Mouse (Mus musculus) CH12.LX (cell line): ENCODE measurements around the gene Mlph. TPM values are rescaled to one million over a fixed set of nuclear protein-coding genes. Genes with fewer than 3 reads are reported as not detected.

Experiments used
- DNase-seq: peaks from one replicate; pipeline ENCODE4 v3.0.0-alpha.2; 2013; ENCODE audit errors: extremely low read depth
- H3K27ac ChIP-seq: 2 replicates; pipeline ENCODE4 v1.5.1; 2012; ENCODE audit warnings: low read depth, mild to moderate bottlenecking, control low read depth, moderate library complexity; ENCODE audit not compliant: insufficient read depth
- H3K27me3 ChIP-seq: replicated peaks from 2 replicates; pipeline ENCODE3; 2012; ENCODE audit warnings: inconsistent platforms
- H3K36me3 ChIP-seq, 2 experiments: replicated peaks in 1 of 2; 2 replicates each; pipeline versions ENCODE3 to v1.6.1; 2012; ENCODE audit warnings: inconsistent platforms in 1 of 2, low read length in 1 of 2, mild to moderate bottlenecking in 1 of 2, mixed read lengths in 1 of 2, moderate library complexity in 1 of 2; ENCODE audit not compliant: control insufficient read depth in 1 of 2, insufficient read depth in 1 of 2
- H3K4me1 ChIP-seq, 2 experiments: 2 replicates each; pipeline ENCODE4 v1.6.1; 2012; ENCODE audit warnings: inconsistent platforms in 1 of 2, moderate library complexity in 1 of 2; ENCODE audit not compliant: insufficient read depth in 2 of 2, control insufficient read depth in 1 of 2
- H3K4me2 ChIP-seq: 2 replicates; pipeline ENCODE4 v1.6.1; 2012; ENCODE audit warnings: low read depth, mild to moderate bottlenecking, control low read depth; ENCODE audit not compliant: poor library complexity, insufficient read depth, severe bottlenecking
- H3K4me3 ChIP-seq, 3 experiments: fragments of 150-350 bp in 1 of 3; sonication (generic) in 1 of 3; replicated peaks in 1 of 3; 2 replicates each; pipeline versions ENCODE3 to v1.5.1; 2011 to 2012; ENCODE audit warnings: low read depth in 2 of 3, low read length in 2 of 3, mild to moderate bottlenecking in 2 of 3, moderate library complexity in 2 of 3, control low read depth in 1 of 3, improper control_type of control experiment in 1 of 3, inconsistent platforms in 1 of 3, mixed read lengths in 1 of 3; ENCODE audit not compliant: poor library complexity in 1 of 3
- H3K79me2 ChIP-seq: replicated peaks from 2 replicates; pipeline ENCODE4 v1.6.1; 2012; ENCODE audit warnings: mild to moderate bottlenecking, moderate library complexity; ENCODE audit not compliant: control insufficient read depth, poor library complexity, insufficient read depth, severe bottlenecking; ENCODE audit errors: extremely low read depth
- H3K9ac ChIP-seq: 2 replicates; pipeline ENCODE4 v1.6.1; 2012; ENCODE audit warnings: low read depth, mild to moderate bottlenecking, control low read depth, moderate library complexity; ENCODE audit not compliant: insufficient read depth
- H3K9me3 ChIP-seq: replicated peaks from 2 replicates; pipeline ENCODE3; 2012; ENCODE audit warnings: low read length, inconsistent platforms, mixed read lengths
- BHLHE40 ChIP-seq: IDR thresholded peaks from 2 replicates; pipeline ENCODE4 v1.6.1; 2011; ENCODE audit warnings: mild to moderate bottlenecking, low read depth, low read length, improper control_type of control experiment
- CTCF ChIP-seq, 2 experiments: IDR thresholded peaks in 1 of 2; conservative IDR thresholded peaks in 1 of 2; 2 replicates each; pipeline ENCODE4 v1.5.1; 2011 to 2012; ENCODE audit warnings: low read depth in 2 of 2, low read length in 2 of 2, improper control_type of control experiment in 1 of 2, inconsistent platforms in 1 of 2, mild to moderate bottlenecking in 1 of 2, moderate library complexity in 1 of 2
- EP300 ChIP-seq: IDR thresholded peaks from 2 replicates; pipeline ENCODE4 v1.6.1; 2011; ENCODE audit warnings: low read length, improper control_type of control experiment
- GABPA ChIP-seq: IDR thresholded peaks from 2 replicates; pipeline ENCODE4 v1.6.1; 2012; ENCODE audit warnings: low read depth, low read length, improper control_type of control experiment, inconsistent platforms; ENCODE audit not compliant: insufficient replicate concordance
- JUN ChIP-seq: IDR thresholded peaks from 2 replicates; pipeline ENCODE4 v1.6.1; 2011; ENCODE audit warnings: low read depth, mild to moderate bottlenecking, low read length, improper control_type of control experiment, moderate library complexity; ENCODE audit not compliant: insufficient read depth
- JUND ChIP-seq: conservative IDR thresholded peaks from 2 replicates; pipeline ENCODE4 v1.6.1; 2011; ENCODE audit warnings: low read depth, low read length, improper control_type of control experiment
- MAFK ChIP-seq: IDR thresholded peaks from 2 replicates; pipeline ENCODE4 v1.6.1; 2011; ENCODE audit warnings: low read length, improper control_type of control experiment; ENCODE audit not compliant: insufficient replicate concordance
- MXI1 ChIP-seq: IDR thresholded peaks from 2 replicates; pipeline ENCODE4 v1.6.1; 2011; ENCODE audit warnings: mild to moderate bottlenecking, low read depth, low read length, improper control_type of control experiment
- PAX5 ChIP-seq: IDR thresholded peaks from 2 replicates; pipeline ENCODE4 v1.6.1; 2012; ENCODE audit warnings: low read length, inconsistent platforms, mixed read lengths
- POLR2A ChIP-seq: IDR thresholded peaks from 2 replicates; pipeline ENCODE4 v1.6.1; 2011; ENCODE audit warnings: low read depth, mild to moderate bottlenecking, improper control_type of control experiment, low read length
- RCOR1 ChIP-seq: conservative IDR thresholded peaks from 2 replicates; pipeline ENCODE4 v1.6.1; 2012; ENCODE audit warnings: low read depth, mild to moderate bottlenecking, inconsistent platforms, low read length, improper control_type of control experiment
- SMC3 ChIP-seq: IDR thresholded peaks from 2 replicates; pipeline ENCODE4 v1.6.1; 2011; ENCODE audit warnings: low read depth, low read length, improper control_type of control experiment
- TCF12 ChIP-seq: IDR thresholded peaks from 2 replicates; pipeline ENCODE4 v1.6.1; 2014; ENCODE audit warnings: low read depth, mild to moderate bottlenecking, inconsistent platforms, low read length, improper control_type of control experiment
- UBTF ChIP-seq: IDR thresholded peaks from 2 replicates; pipeline ENCODE4 v1.6.1; 2012; ENCODE audit warnings: low read depth, mild to moderate bottlenecking, inconsistent platforms, low read length, improper control_type of control experiment, moderate library complexity
- ZC3H11A ChIP-seq: IDR thresholded peaks from 2 replicates; pipeline ENCODE4 v1.6.1; 2012; ENCODE audit warnings: low read depth, mild to moderate bottlenecking, inconsistent platforms, low read length, improper control_type of control experiment
- ZKSCAN1 ChIP-seq: IDR thresholded peaks from 2 replicates; pipeline ENCODE4 v1.6.1; 2012; ENCODE audit warnings: low read depth, inconsistent platforms, low read length, improper control_type of control experiment, borderline replicate concordance
- ZNF384 ChIP-seq: IDR thresholded peaks from 2 replicates; pipeline ENCODE4 v1.6.1; 2012; ENCODE audit warnings: low read depth, low read length, improper control_type of control experiment, inconsistent platforms
- dilution Hi-C: fragments of 300-500 bp; cut with MboI; formaldehyde crosslinking; loops from 2 replicates; pipeline ENCODE4 v1.14.3; 2020; ENCODE audit warnings: low sequenced_read_pairs; ENCODE audit not compliant: extremely low pct_unique_long_range_greater_than_20kb, extremely low pct_ligation_motif_present
- in situ Hi-C: fragments of 300-500 bp; cut with MboI; formaldehyde crosslinking; loops from 3 replicates; pipeline ENCODE4 v1.14.3; 2019; ENCODE audit warnings: low sequenced_read_pairs, low pct_ligation_motif_present, low pct_unique_long_range_greater_than_20kb, mixed read lengths
- polyA plus RNA-seq: library from polyadenylated mRNA; unstranded; fragments of >175 nt; gene quantifications from 2 replicates; pipeline ENCODE4 v1.2.1, GENCODE M21; 2012; ENCODE audit warnings: low read depth; ENCODE audit not compliant: insufficient read length
- total RNA-seq, 2 experiments: library from RNA; depleted of rRNA; stranded (reverse); fragments of 300-350 nt in 1 of 2; fragments of >200 nt in 1 of 2; gene quantifications; 2 replicates each; pipeline ENCODE4 v1.2.3; 2012 to 2014

Gene Mlph
- total and polyA plus RNA-seq, 3 experiments = not detected

- Histone ChIP-seq H3K9me3 (peaks cover 15% of the 10 kb centered on the region), H3K36me3 (no peaks in the 10 kb centered on the region)
- dilution Hi-C loops = no loop called here
Observed at GRCm38 (mm10) chr1:90995916-90996315, 81.0 kb downstream of the Mlph start.

GRCm38 (mm10) chr1:90997136-90997535 is 82.3 kb downstream of the Mlph start:
- H3K27me3 ChIP-seq = peaks cover 41% of the 10 kb centered on the region
- H3K27ac ChIP-seq = no peak overlapping the region
- no peak overlapping the region for H3K4me2 ChIP-seq
- no peaks in the 10 kb centered on the region for H3K4me1 ChIP-seq
- in situ Hi-C loops = no loop called here
- H3K9me3 ChIP-seq = peaks cover 15% of the 10 kb centered on the region
- dilution Hi-C loops = no loop called here
- DNase-seq = no peak
- no peaks in the 10 kb centered on the region for H3K36me3 ChIP-seq
- H3K9ac ChIP-seq = no peak overlapping the region
- TF ChIP-seq ZC3H11A (no peak), MXI1 (no peak), EP300 (no peak), RCOR1 (no peak), UBTF (no peak), ZNF384 (no peak), BHLHE40 (no peak), MAFK (no peak), ZKSCAN1 (no peak), TCF12 (no peak), SMC3 (no peak), CTCF (conservative IDR thresholded peaks at IDR 0.05 in 1 of 2, IDR thresholded peaks at IDR 0.05 in 1 of 2; ENCODE audit: low read depth in 2 of 2, low read length in 2 of 2) (no peak)
- H3K4me3 ChIP-seq = no peak overlapping the region
- H3K79me2 ChIP-seq = no peaks in the 10 kb centered on the region

More at GRCm38 (mm10) chr1:90995916-90996315, 81.0 kb downstream of the Mlph start:
- H3K4me1 ChIP-seq = no peaks in the 10 kb centered on the region
- no peak overlapping the region for H3K4me2 ChIP-seq
- TF ChIP-seq PAX5 = no peak
- TF ChIP-seq EP300 = no peak
- no peak for TF ChIP-seq JUN
- no peak for TF ChIP-seq POLR2A
- TF ChIP-seq MAFK = no peak
- no peak for TF ChIP-seq ZC3H11A
- no peak for TF ChIP-seq GABPA
- no peak for TF ChIP-seq CTCF (conservative IDR thresholded peaks at IDR 0.05 in 1 of 2, IDR thresholded peaks at IDR 0.05 in 1 of 2; ENCODE audit: low read depth in 2 of 2, low read length in 2 of 2)
- no peak for TF ChIP-seq JUND
- in situ Hi-C loops = no loop called here
- H3K79me2 ChIP-seq = no peaks in the 10 kb centered on the region
- H3K27ac ChIP-seq = no peak overlapping the region
- no peak overlapping the region for H3K4me3 ChIP-seq
- H3K27me3 ChIP-seq = peaks cover 29% of the 10 kb centered on the region
- no peak overlapping the region for H3K9ac ChIP-seq
- no peak for DNase-seq
